Mouse (Mus musculus) CH12.LX (cell line): ENCODE results near the gene Mid1. TPM values are rescaled to one million over a fixed set of nuclear protein-coding genes. Genes with fewer than 3 reads are reported as not detected.

ENCODE experiments used
- DNase-seq: peaks from one replicate; pipeline ENCODE4 v3.0.0-alpha.2; 2013; ENCODE audit errors: extremely low read depth
- H3K27ac ChIP-seq: 2 replicates; pipeline ENCODE4 v1.5.1; 2012; ENCODE audit warnings: low read depth, mild to moderate bottlenecking, control low read depth, moderate library complexity; ENCODE audit not compliant: insufficient read depth
- H3K27me3 ChIP-seq: replicated peaks from 2 replicates; pipeline ENCODE3; 2012; ENCODE audit warnings: inconsistent platforms
- H3K36me3 ChIP-seq, 2 experiments: replicated peaks in 1 of 2; 2 replicates each; pipeline versions ENCODE3 to v1.6.1; 2012; ENCODE audit warnings: inconsistent platforms in 1 of 2, low read length in 1 of 2, mild to moderate bottlenecking in 1 of 2, mixed read lengths in 1 of 2, moderate library complexity in 1 of 2; ENCODE audit not compliant: control insufficient read depth in 1 of 2, insufficient read depth in 1 of 2
- H3K4me1 ChIP-seq, 2 experiments: 2 replicates each; pipeline ENCODE4 v1.6.1; 2012; ENCODE audit warnings: inconsistent platforms in 1 of 2, moderate library complexity in 1 of 2; ENCODE audit not compliant: insufficient read depth in 2 of 2, control insufficient read depth in 1 of 2
- H3K4me2 ChIP-seq: 2 replicates; pipeline ENCODE4 v1.6.1; 2012; ENCODE audit warnings: low read depth, mild to moderate bottlenecking, control low read depth; ENCODE audit not compliant: poor library complexity, insufficient read depth, severe bottlenecking
- H3K4me3 ChIP-seq, 3 experiments: fragments of 150-350 bp in 1 of 3; sonication (generic) in 1 of 3; replicated peaks in 1 of 3; 2 replicates each; pipeline versions ENCODE3 to v1.5.1; 2011 to 2012; ENCODE audit warnings: low read depth in 2 of 3, low read length in 2 of 3, mild to moderate bottlenecking in 2 of 3, moderate library complexity in 2 of 3, control low read depth in 1 of 3, improper control_type of control experiment in 1 of 3, inconsistent platforms in 1 of 3, mixed read lengths in 1 of 3; ENCODE audit not compliant: poor library complexity in 1 of 3
- H3K79me2 ChIP-seq: replicated peaks from 2 replicates; pipeline ENCODE4 v1.6.1; 2012; ENCODE audit warnings: mild to moderate bottlenecking, moderate library complexity; ENCODE audit not compliant: control insufficient read depth, poor library complexity, insufficient read depth, severe bottlenecking; ENCODE audit errors: extremely low read depth
- H3K9ac ChIP-seq: 2 replicates; pipeline ENCODE4 v1.6.1; 2012; ENCODE audit warnings: low read depth, mild to moderate bottlenecking, control low read depth, moderate library complexity; ENCODE audit not compliant: insufficient read depth
- H3K9me3 ChIP-seq: replicated peaks from 2 replicates; pipeline ENCODE3; 2012; ENCODE audit warnings: low read length, inconsistent platforms, mixed read lengths
- CHD1 ChIP-seq: IDR thresholded peaks from 2 replicates; pipeline ENCODE4 v1.6.1; 2012; ENCODE audit warnings: low read depth, low read length, improper control_type of control experiment, inconsistent platforms
- CTCF ChIP-seq, 2 experiments: IDR thresholded peaks in 1 of 2; conservative IDR thresholded peaks in 1 of 2; 2 replicates each; pipeline ENCODE4 v1.5.1; 2011 to 2012; ENCODE audit warnings: low read depth in 2 of 2, low read length in 2 of 2, improper control_type of control experiment in 1 of 2, inconsistent platforms in 1 of 2, mild to moderate bottlenecking in 1 of 2, moderate library complexity in 1 of 2
- HCFC1 ChIP-seq: IDR thresholded peaks from 2 replicates; pipeline ENCODE4 v1.6.1; 2012; ENCODE audit warnings: low read depth, mild to moderate bottlenecking, inconsistent platforms, low read length, improper control_type of control experiment
- IRF4 ChIP-seq: IDR thresholded peaks from 2 replicates; pipeline ENCODE4 v1.6.1; 2014; ENCODE audit warnings: low read depth, mild to moderate bottlenecking, inconsistent platforms, low read length, improper control_type of control experiment
- JUN ChIP-seq: IDR thresholded peaks from 2 replicates; pipeline ENCODE4 v1.6.1; 2011; ENCODE audit warnings: low read depth, mild to moderate bottlenecking, low read length, improper control_type of control experiment, moderate library complexity; ENCODE audit not compliant: insufficient read depth
- MAFK ChIP-seq: IDR thresholded peaks from 2 replicates; pipeline ENCODE4 v1.6.1; 2011; ENCODE audit warnings: low read length, improper control_type of control experiment; ENCODE audit not compliant: insufficient replicate concordance
- MAX ChIP-seq: IDR thresholded peaks from 2 replicates; pipeline ENCODE4 v1.6.1; 2011; ENCODE audit warnings: low read length, improper control_type of control experiment
- MAZ ChIP-seq: IDR thresholded peaks from 2 replicates; pipeline ENCODE4 v1.6.1; 2012; ENCODE audit warnings: low read depth, mild to moderate bottlenecking, inconsistent platforms, low read length, improper control_type of control experiment, moderate library complexity
- MXI1 ChIP-seq: IDR thresholded peaks from 2 replicates; pipeline ENCODE4 v1.6.1; 2011; ENCODE audit warnings: mild to moderate bottlenecking, low read depth, low read length, improper control_type of control experiment
- NRF1 ChIP-seq: IDR thresholded peaks from 2 replicates; pipeline ENCODE4 v1.6.1; 2014; ENCODE audit warnings: low read depth, mild to moderate bottlenecking, inconsistent platforms, low read length, improper control_type of control experiment, moderate library complexity
- PAX5 ChIP-seq: IDR thresholded peaks from 2 replicates; pipeline ENCODE4 v1.6.1; 2012; ENCODE audit warnings: low read length, inconsistent platforms, mixed read lengths
- POLR2A ChIP-seq: IDR thresholded peaks from 2 replicates; pipeline ENCODE4 v1.6.1; 2011; ENCODE audit warnings: low read depth, mild to moderate bottlenecking, improper control_type of control experiment, low read length
- POLR2AphosphoS2 ChIP-seq: IDR thresholded peaks from 2 replicates; pipeline ENCODE4 v1.6.1; 2011; ENCODE audit warnings: low read depth, low read length, improper control_type of control experiment
- SIN3A ChIP-seq: IDR thresholded peaks from 2 replicates; pipeline ENCODE4 v1.6.1; 2012; ENCODE audit warnings: low read length, improper control_type of control experiment, inconsistent platforms
- TBP ChIP-seq: conservative IDR thresholded peaks from 2 replicates; pipeline ENCODE4 v1.6.1; 2011; ENCODE audit warnings: low read depth, low read length, improper control_type of control experiment
- TCF12 ChIP-seq: IDR thresholded peaks from 2 replicates; pipeline ENCODE4 v1.6.1; 2014; ENCODE audit warnings: low read depth, mild to moderate bottlenecking, inconsistent platforms, low read length, improper control_type of control experiment
- USF2 ChIP-seq: conservative IDR thresholded peaks from 2 replicates; pipeline ENCODE4 v1.6.1; 2011; ENCODE audit warnings: low read depth, low read length, improper control_type of control experiment
- ZKSCAN1 ChIP-seq: IDR thresholded peaks from 2 replicates; pipeline ENCODE4 v1.6.1; 2012; ENCODE audit warnings: low read depth, inconsistent platforms, low read length, improper control_type of control experiment, borderline replicate concordance
- dilution Hi-C: fragments of 300-500 bp; cut with MboI; formaldehyde crosslinking; loops from 2 replicates; pipeline ENCODE4 v1.14.3; 2020; ENCODE audit warnings: low sequenced_read_pairs; ENCODE audit not compliant: extremely low pct_unique_long_range_greater_than_20kb, extremely low pct_ligation_motif_present
- in situ Hi-C: fragments of 300-500 bp; cut with MboI; formaldehyde crosslinking; loops from 3 replicates; pipeline ENCODE4 v1.14.3; 2019; ENCODE audit warnings: low sequenced_read_pairs, low pct_ligation_motif_present, low pct_unique_long_range_greater_than_20kb, mixed read lengths
- polyA plus RNA-seq: library from polyadenylated mRNA; unstranded; fragments of >175 nt; gene quantifications from 2 replicates; pipeline ENCODE4 v1.2.1, GENCODE M21; 2012; ENCODE audit warnings: low read depth; ENCODE audit not compliant: insufficient read length
- total RNA-seq, 2 experiments: library from RNA; depleted of rRNA; stranded (reverse); fragments of 300-350 nt in 1 of 2; fragments of >200 nt in 1 of 2; gene quantifications; 2 replicates each; pipeline ENCODE4 v1.2.3; 2012 to 2014

Mid1 gene
- total and polyA plus RNA-seq, 3 experiments, result 3.3 to 15.0 (median 6.2) TPM

DNA sequence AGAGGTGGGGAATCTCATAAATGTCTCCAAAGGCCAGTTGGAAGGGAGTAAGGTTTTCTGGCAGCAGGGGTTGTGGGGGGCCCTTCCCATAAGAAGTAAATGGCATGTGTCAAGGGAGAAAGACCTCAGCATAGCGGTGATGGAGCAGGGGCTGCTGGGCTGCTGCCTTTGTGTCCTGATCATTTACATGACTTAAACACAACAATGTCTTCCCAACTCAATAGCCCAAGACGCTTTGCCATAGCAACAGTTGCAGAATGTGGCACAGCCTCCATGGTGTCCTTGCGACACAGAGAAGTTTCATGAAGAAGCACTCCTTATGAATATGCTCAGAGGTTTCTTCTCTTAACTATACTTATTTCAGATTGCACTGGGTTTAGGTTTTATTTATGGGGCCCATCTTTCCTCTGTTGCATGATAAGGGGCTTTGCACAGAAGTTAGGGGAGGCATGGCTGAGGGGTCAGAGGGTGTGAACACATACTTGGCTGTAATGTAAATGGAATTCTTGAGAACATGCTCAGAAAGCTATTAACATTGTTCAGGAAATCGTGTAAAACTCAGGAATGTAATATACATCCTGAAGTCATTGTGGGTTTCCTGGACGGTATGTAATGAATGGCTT is 159.3 kb downstream of the Mid1 start:
- Histone ChIP-seq H3K9ac (no peak overlapping the region), H3K36me3 (no peaks in the 10 kb centered on the region), H3K79me2 (no peaks in the 10 kb centered on the region), H3K9me3 (no peaks in the 10 kb centered on the region), H3K4me1 (no peaks in the 10 kb centered on the region), H3K4me2 (no peak overlapping the region), H3K4me3 (no peak overlapping the region), H3K27ac (no peak overlapping the region), H3K27me3 (no peaks in the 10 kb centered on the region)
- no peak for TF ChIP-seq MAX
- no peak for TF ChIP-seq CTCF (conservative IDR thresholded peaks at IDR 0.05 in 1 of 2, IDR thresholded peaks at IDR 0.05 in 1 of 2; ENCODE audit: low read depth in 2 of 2, low read length in 2 of 2)
- TF ChIP-seq USF2, result no peak
- no peak for TF ChIP-seq TCF12
- TF ChIP-seq IRF4, result no peak
- TF ChIP-seq MXI1, result no peak
- no peak for TF ChIP-seq POLR2A
- no peak for TF ChIP-seq SIN3A
- no peak for DNase-seq
- in situ Hi-C loops, result no loop called here
- dilution Hi-C loops, result no loop called here

DNA sequence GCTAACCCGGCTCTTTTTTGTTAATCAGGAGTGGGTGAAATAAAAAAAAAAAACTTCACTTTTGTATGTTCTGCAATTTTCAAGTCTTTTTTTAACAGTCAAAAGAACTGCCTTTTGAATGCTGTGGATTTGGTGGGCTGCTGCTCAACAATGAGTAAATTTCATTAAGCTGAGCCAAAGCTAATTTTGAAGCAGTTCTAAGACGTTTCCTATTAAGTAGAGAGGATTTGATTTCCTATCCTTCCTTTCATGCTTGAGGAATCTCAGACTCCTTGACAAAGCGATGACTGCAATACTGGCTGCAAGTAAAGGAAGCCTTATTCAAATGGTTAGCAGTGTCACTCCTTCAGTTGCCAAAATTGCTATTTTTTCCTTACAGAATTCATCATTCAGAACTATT is 161.2 kb downstream of the Mid1 start:
- no peaks in the 10 kb centered on the region for H3K9me3 ChIP-seq
- H3K4me3 ChIP-seq, result no peak overlapping the region
- no peaks in the 10 kb centered on the region for H3K27me3 ChIP-seq
- no peak overlapping the region for H3K4me2 ChIP-seq
- in situ Hi-C loops, result no loop called here
- TF ChIP-seq PAX5 (no peak), JUN (no peak), CTCF (conservative IDR thresholded peaks at IDR 0.05 in 1 of 2, IDR thresholded peaks at IDR 0.05 in 1 of 2; ENCODE audit: low read depth in 2 of 2, low read length in 2 of 2) (no peak), TCF12 (no peak), CHD1 (no peak), HCFC1 (no peak), ZKSCAN1 (no peak), NRF1 (no peak), TBP (no peak), MAZ (no peak), MAFK (no peak), POLR2AphosphoS2 (no peak)
- dilution Hi-C loops, result no loop called here
- H3K27ac ChIP-seq, result no peak overlapping the region
- DNase-seq, result no peak
- H3K79me2 ChIP-seq, result no peaks in the 10 kb centered on the region
- no peak overlapping the region for H3K9ac ChIP-seq
- no peaks in the 10 kb centered on the region for H3K36me3 ChIP-seq
- H3K4me1 ChIP-seq, result no peaks in the 10 kb centered on the region
